Mouse (Mus musculus) lung, embryonic 14.5 days (tissue): ENCODE results near the gene Lcn10. TPM values are rescaled to one million over a fixed set of nuclear protein-coding genes. Genes with fewer than 3 reads are reported as not detected.

ENCODE experiments used
- ATAC-seq: fragments of 200-750 bp; cut with Nextera tagmentation; 2 replicates; pipeline ENCODE4 v1.8.0; 2017; ENCODE audit warnings: mild to moderate bottlenecking, moderate TSS enrichment, moderate library complexity; ENCODE audit not compliant: insufficient read depth
- DNase-seq: peaks from one replicate; pipeline ENCODE4 v3.0.0-alpha.2; 2015
- H3K27ac ChIP-seq: fragments of 300-500 bp; sonication (generic); 2 replicates; pipeline ENCODE4 v1.5.1; 2014; ENCODE audit warnings: low read depth, mild to moderate bottlenecking, moderate library complexity
- H3K27me3 ChIP-seq: fragments of 300-500 bp; sonication (generic); 2 replicates; pipeline ENCODE4 v1.6.1; 2014; ENCODE audit warnings: low read length, control low read depth; ENCODE audit not compliant: insufficient read depth
- H3K36me3 ChIP-seq: fragments of 300-500 bp; sonication (generic); 2 replicates; pipeline ENCODE4 v1.6.1; 2014; ENCODE audit warnings: control low read depth; ENCODE audit not compliant: insufficient read depth
- H3K4me1 ChIP-seq: fragments of 300-500 bp; sonication (generic); 2 replicates; pipeline ENCODE4 v1.6.1; 2014; ENCODE audit warnings: antibody characterized with exemption, control low read depth; ENCODE audit not compliant: insufficient read depth
- H3K4me2 ChIP-seq: fragments of 300-500 bp; sonication (generic); 2 replicates; pipeline ENCODE4 v1.6.1; 2014; ENCODE audit warnings: mild to moderate bottlenecking
- H3K4me3 ChIP-seq: fragments of 300-500 bp; sonication (generic); 2 replicates; pipeline ENCODE4 v1.5.1; 2014; ENCODE audit warnings: low read depth, low read length
- H3K9ac ChIP-seq: fragments of 300-500 bp; sonication (generic); 2 replicates; pipeline ENCODE4 v1.6.1; 2014
- H3K9me3 ChIP-seq: fragments of 300-500 bp; sonication (generic); 2 replicates; pipeline ENCODE4 v1.6.1; 2016; ENCODE audit warnings: low read depth, low read length, control low read depth
- CTCF ChIP-seq: IDR thresholded peaks from 2 replicates; pipeline ENCODE4 v1.5.1; 2016; ENCODE audit warnings: antibody characterized with exemption, low read depth
- WGBS: fragments of 180-500 bp; shearing (Covaris S2); extraction: QIAGEN DNeasy Blood & Tissue Kit; methylation state at CpG from one replicate; pipeline ENCODE4 v1.1.7; 2014; 5-methylcytosine and 5-hydroxymethylcytosine counted together
- polyA plus RNA-seq: library from polyadenylated mRNA; unstranded; fragments of >200 nt; fragmentation: Nextera tagmentation; extraction: Ambion mirVana; gene quantifications from 2 replicates; pipeline ENCODE4 v1.2.1, GENCODE M21; 2014

Lcn10 gene
- polyA plus RNA-seq = not detected in 2 replicates

GRCm38 (mm10) chr2:25682426-25682825, at the start of gene Lcn10:
Gene Lcn10 (plus strand): TSS chr2:25682726.
- Histone ChIP-seq H3K4me2 (no peak within 1 kb of the TSS), H3K4me1 (no peaks in the 10 kb centered on the region), H3K36me3 (no peaks in the 10 kb centered on the region), H3K27ac (no peak within 1 kb of the TSS), H3K9ac (no peak within 1 kb of the TSS), H3K27me3 (no peaks in the 10 kb centered on the region), H3K4me3 (no peak within 1 kb of the TSS), H3K9me3 (no peaks in the 10 kb centered on the region)
- ATAC-seq (no peak), DNase-seq (no peak)
- no peak for TF ChIP-seq CTCF
- WGBS = 58% methylated on average over 2 of the region's 2 CpGs

- DNase-seq (no peak), ATAC-seq (no peak)
- no peaks in the 10 kb centered on the region for H3K27me3 ChIP-seq
- no peak overlapping the region for H3K4me2 ChIP-seq
- no peaks in the 10 kb centered on the region for H3K4me1 ChIP-seq
- H3K9me3 ChIP-seq = no peaks in the 10 kb centered on the region
- no peak overlapping the region for H3K9ac ChIP-seq
- no peaks in the 10 kb centered on the region for H3K36me3 ChIP-seq
- H3K4me3 ChIP-seq = no peak overlapping the region
- TF ChIP-seq CTCF = no peak
- WGBS = 78% methylated on average over 3 of the region's 3 CpGs
- H3K27ac ChIP-seq = no peak overlapping the region
These were observed 48.9 kb upstream of the Lcn10 start for GRCm38 (mm10) chr2:25633616-25634015.

GRCm38 (mm10) chr2:25634046-25634445, 48.5 kb upstream of the Lcn10 start:
- 53% methylated on average over 1 of the region's 1 CpGs for WGBS
- Histone ChIP-seq H3K4me1 (no peaks in the 10 kb centered on the region), H3K9me3 (no peaks in the 10 kb centered on the region), H3K4me3 (no peak overlapping the region), H3K27ac (no peak overlapping the region), H3K27me3 (no peaks in the 10 kb centered on the region), H3K4me2 (no peak overlapping the region), H3K9ac (no peak overlapping the region), H3K36me3 (no peaks in the 10 kb centered on the region)
- no peak for TF ChIP-seq CTCF
- ATAC-seq = no peak
- no peak for DNase-seq

GRCm38 (mm10) chr2:25639890-25640289, 42.6 kb upstream of the Lcn10 start:
- Histone ChIP-seq H3K4me3 (no peak overlapping the region), H3K27me3 (no peaks in the 10 kb centered on the region), H3K9me3 (no peaks in the 10 kb centered on the region), H3K36me3 (no peaks in the 10 kb centered on the region), H3K4me2 (no peak overlapping the region), H3K27ac (no peak overlapping the region), H3K4me1 (no peaks in the 10 kb centered on the region), H3K9ac (no peak overlapping the region)
- TF ChIP-seq CTCF = peak; percentile 77
- WGBS = 12% methylated on average over 6 of the region's 6 CpGs
- peak; percentile 71 for DNase-seq
- no peak for ATAC-seq

- no peak within 1 kb of the TSS for H3K4me2 ChIP-seq
- ATAC-seq = no peak
These were observed 29.6 kb upstream of the Lcn10 start, which contains the start of gene Lcn8 for GRCm38 (mm10) chr2:25652902-25653301. Gene Lcn8 (plus strand): TSS chr2:25653120.

GRCm38 (mm10) chr2:25654502-25654901, 28.0 kb upstream of the Lcn10 start:
- H3K9me3 ChIP-seq = no peaks in the 10 kb centered on the region
- no peaks in the 10 kb centered on the region for H3K27me3 ChIP-seq
- no peak for TF ChIP-seq CTCF
- H3K4me3 ChIP-seq = no peak overlapping the region
- peak overlapping the region; percentile 65 for H3K27ac ChIP-seq
- ATAC-seq (peak; percentile 73; the same call in 1 of the 2 replicates), DNase-seq (peak; percentile 52)
- no peaks in the 10 kb centered on the region for H3K4me1 ChIP-seq
- whole genome bisulfite sequencing = 41% methylated on average over 1 of the region's 1 CpGs
- no peaks in the 10 kb centered on the region for H3K36me3 ChIP-seq
- H3K4me2 ChIP-seq = 0 out of 2 replicates have a peak overlapping the region, but pooled peaks have one; percentile 12
- H3K9ac ChIP-seq = 0 out of 2 replicates have a peak overlapping the region, but pooled peaks have one; percentile 25

More at GRCm38 (mm10) chr2:25652902-25653301, 29.6 kb upstream of the Lcn10 start, which contains the start of gene Lcn8:
- Histone ChIP-seq H3K4me1 (no peaks in the 10 kb centered on the region), H3K27ac (no peak within 1 kb of the TSS), H3K4me3 (no peak within 1 kb of the TSS), H3K9ac (no peak within 1 kb of the TSS), H3K9me3 (no peaks in the 10 kb centered on the region), H3K27me3 (no peaks in the 10 kb centered on the region), H3K36me3 (no peaks in the 10 kb centered on the region)
- WGBS = 70% methylated on average over 2 of the region's 2 CpGs
- no peak for DNase-seq
- no peak for TF ChIP-seq CTCF

- Histone ChIP-seq H3K36me3 (no peaks in the 10 kb centered on the region), H3K4me3 (no peak overlapping the region), H3K9me3 (no peaks in the 10 kb centered on the region), H3K27me3 (no peaks in the 10 kb centered on the region), H3K4me1 (no peaks in the 10 kb centered on the region), H3K9ac (no peak overlapping the region), H3K4me2 (no peak overlapping the region), H3K27ac (no peak overlapping the region)
- 79% methylated on average over 4 of the region's 4 CpGs for WGBS
- DNase-seq (no peak), ATAC-seq (no peak)
- TF ChIP-seq CTCF = no peak
These were observed 25.8 kb upstream of the Lcn10 start for GRCm38 (mm10) chr2:25656691-25657090.
